Mouse (Mus musculus): ENCODE measurements around the gene Rnf128.

Gene Rnf128

DNA sequence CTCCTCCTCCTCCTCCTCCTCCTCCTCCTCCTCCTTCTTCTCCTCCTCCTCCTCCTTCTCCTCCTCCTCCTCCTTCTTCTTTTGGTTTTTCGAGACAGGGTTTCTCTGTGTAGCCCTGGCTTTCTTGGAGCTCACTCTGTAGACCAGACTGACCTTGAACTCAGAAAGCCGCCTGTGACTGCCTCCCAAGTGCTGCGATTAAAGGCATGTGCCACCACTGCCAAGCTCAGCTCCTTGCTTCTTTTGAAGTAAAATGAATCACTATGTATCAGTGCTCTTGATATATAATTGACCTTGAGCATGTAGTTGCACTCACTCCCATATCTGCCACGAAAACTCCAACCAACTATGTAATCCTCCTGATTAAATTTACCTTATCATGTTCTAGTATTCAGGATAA, 59.0 kb downstream of the Rnf128 start:
- in situ Hi-C loops (cut with MboI) = no loop called here

DNA sequence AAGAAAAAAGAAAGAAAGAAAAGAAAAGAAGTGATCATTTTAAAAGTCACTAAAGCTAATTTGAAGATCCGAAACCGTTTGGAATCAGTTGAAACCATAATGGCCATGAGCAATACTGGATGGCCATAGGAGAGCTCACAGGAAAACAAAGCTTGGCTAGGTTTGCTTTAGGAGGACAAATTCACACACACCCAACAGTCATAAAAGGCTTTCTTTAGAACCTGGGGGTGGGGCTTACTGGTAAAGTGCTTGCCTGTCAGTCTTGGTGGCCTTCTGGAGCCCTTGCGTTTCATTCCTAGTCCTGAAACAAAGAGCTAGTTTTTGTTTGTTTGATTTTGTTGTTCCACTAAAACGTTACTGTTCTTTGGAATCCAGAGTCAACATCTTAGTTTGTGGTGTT, 71.6 kb downstream of the Rnf128 start:
- in situ Hi-C loops (cut with MboI) = no loop called here

DNA sequence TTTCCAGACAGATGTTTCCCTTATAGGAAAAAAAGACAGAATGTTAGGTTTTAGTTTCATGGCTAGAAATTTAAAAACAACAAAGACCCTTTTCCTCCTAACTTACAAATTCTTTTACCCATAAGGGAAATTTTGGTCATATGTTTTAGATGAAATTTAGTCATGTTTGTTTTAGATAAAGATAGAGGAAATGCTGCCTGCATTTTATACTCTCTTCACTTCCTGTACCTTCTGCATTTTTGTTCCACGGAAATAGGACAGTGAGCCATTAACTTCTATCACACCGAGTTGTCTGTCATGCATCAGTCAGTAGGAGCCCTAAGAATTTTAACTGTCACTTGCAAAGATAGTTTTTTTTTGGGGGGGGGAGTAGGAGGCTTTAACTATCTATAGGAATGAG, 76.6 kb downstream of the Rnf128 start:
- in situ Hi-C loops (cut with MboI) = no loop called here

DNA sequence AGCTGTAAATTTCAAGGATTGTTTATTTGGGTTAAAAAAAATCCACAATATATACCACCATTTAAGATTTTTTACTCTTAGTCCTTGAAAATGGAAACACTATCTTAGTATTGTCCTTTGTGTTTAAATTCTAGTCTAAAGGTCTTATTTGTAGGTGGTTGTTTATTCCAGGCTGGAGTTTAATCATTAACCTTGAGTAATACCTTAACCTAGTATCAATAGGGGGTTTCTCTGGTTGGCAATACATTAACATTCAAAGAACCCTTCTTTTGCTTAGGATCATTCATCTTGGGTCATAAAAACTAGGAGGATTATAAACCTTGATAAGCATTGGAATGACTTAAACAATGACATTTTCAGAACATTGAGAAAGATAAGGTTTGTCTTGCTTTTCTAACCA, 77.3 kb downstream of the Rnf128 start:
- in situ Hi-C loops (cut with MboI) = no loop called here

- in situ Hi-C loops (cut with MboI) = no loop called here
Observed at GRCm38 (mm10) chrX:139652226-139652625, 89.1 kb downstream of the Rnf128 start.

- in situ Hi-C loops (cut with MboI) = no loop called here
Observed at GRCm38 (mm10) chrX:139653292-139653691, 90.2 kb downstream of the Rnf128 start.

DNA sequence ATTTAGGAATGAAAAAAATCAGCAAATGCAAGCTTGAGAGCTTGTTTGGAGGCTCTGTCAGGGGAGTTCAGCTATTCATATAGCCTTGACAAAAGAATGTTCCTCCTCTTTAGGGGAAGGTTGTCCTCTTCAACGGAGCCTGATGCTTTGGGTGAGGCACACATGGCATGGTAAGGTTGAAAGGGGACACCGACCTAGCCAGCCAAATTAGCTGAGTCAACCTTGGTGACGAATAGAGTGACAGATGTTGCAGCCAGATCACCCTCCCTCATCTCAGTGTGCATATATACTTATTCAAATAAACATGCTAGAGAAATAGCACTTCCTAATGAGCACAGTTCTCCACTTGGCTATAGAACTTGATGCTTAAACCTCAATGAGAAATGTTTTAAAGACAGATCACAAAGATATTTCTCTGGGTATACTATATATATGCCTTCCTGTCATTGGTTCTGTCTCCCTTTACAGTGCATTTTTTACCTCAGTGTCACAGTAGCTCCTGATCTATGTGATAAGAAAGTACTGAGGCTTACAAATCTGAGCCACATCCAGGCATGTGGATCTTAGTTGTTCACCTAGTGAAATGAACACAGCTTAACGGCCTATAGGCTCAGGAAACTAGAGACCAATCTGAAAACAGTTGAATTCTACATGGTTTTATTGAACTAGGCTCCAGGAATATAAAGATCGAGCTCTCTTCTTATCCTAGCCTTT, 91.4 kb downstream of the Rnf128 start:
- in situ Hi-C loops (cut with MboI) = no loop called here

- in situ Hi-C loops (cut with MboI) = no loop called here
Observed at GRCm38 (mm10) chrX:139662111-139662510, 99.0 kb downstream of the Rnf128 start.

DNA sequence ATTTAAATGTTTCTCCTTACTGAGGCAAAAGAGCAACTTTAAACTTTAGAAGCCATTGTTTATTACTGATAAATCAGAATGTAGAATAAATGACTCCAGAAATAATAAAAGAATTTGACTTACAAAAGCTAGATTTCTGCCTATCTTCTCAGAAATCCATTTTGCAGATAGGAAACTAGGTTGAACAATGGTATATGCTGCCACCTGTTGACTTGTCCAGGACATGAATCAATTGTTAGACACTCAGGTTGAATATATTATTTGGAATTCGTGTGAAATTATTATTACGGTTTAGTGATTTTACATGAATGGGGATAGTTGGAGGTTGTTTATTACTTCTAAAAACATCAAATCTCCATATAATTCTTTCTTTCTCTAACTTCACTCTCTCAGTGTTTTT, 102.7 kb downstream of the Rnf128 start:
- in situ Hi-C loops (cut with MboI) = no loop called here

DNA sequence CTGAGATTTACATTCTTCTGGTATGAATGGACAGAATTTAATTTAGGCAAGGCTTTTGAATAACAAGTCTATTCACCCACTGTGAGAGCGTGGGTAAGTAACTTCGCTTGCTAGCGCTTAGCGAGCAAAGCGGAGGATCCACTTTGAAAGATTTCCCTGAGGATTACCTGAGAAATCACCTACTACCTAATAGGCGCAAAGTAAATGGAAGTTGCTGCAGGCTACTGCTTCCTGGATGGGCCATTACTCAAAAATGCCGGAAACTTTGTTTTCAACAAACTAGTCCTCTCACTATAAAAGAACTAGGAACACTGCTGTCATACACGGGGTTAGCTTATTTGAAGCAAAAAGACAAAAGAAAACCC, 121.3 kb downstream of the Rnf128 start:
- in situ Hi-C loops (cut with MboI) = no loop called here

DNA sequence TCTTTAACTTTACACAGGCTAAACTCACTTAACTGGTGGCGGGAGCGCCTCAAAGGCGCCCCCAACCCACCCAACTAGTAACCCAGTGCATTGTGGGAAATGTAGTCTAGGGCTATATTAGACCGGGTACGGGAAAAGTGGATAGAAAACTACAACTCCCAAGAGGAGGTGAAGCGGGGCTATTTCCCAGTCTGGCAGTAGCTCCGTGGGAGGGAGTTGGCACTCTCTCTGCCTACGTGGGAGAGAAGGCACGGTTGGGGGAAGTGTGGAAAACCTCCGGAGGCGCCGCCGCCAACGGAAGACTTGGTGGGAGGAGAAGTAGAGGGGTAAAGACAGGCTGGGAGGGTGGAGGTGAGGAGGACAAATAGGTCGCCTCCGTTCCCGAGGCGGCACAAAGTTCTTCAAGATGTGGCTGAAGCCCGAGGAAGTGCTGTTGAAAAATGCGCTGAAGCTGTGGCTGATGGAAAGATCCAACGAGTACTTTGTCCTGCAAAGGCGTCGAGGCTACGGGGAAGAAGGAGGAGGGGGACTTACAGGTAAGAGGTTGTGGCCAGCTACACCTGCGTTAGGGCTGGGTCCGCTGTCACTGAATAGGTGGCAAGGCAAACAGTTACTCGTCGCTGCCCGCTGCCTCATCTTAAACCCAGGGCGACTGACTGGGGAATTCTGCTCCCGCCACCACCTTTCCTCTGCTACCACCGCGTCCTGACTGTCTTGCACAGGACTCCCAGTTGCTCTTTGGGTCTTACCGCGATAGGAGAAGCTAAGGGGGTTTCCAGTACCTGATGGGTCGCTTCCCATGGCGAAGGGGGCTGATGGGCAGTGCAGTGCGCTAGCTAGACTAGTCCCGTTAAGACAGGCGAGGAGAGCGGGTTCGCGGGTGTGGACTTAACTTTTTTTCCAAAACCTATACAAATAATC, 121.9 kb downstream of the Rnf128 start, which contains the start of gene Tbc1d8b:
TSS of gene Tbc1d8b (plus strand) at position 222 of the 921 bp plus-strand sequence.
- in situ Hi-C loops (cut with MboI) = no loop called here

DNA sequence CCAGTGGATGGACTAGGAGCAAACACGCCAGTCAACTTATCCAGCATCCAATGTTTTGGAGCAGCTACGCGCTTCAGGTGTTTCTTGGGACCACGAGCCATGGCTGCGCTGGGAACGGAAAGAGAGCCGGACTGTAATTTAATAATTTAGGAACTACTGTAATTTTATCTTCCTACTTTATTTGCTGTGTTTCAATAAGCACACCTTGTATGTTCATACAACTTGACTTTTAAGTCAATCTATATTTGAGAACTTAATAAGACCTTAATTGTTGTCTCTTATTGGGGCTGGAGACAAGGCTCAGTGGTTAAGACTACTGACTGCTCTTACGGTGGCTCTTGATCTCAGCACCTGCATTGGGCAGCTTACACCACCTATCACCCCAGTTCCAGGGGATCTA, 151.3 kb downstream of the Rnf128 start, which contains the start of gene Gm15013:
TSS of gene Gm15013 (minus strand) at position 101 of the 400 bp plus-strand sequence.
- in situ Hi-C loops (cut with MboI) = no loop called here

- in situ Hi-C loops (cut with MboI) = no loop called here
Observed at GRCm38 (mm10) chrX:139722350-139722749, 159.2 kb downstream of the Rnf128 start.
